Mouse (Mus musculus) kidney, adult 2 months (tissue): ENCODE results near the gene Chek1. TPM values are rescaled to one million over a fixed set of nuclear protein-coding genes. Genes with fewer than 3 reads are reported as not detected.
A peak's percentile ranks its signal among the peaks of the same experiment; 100 is the strongest.

Source experiments
- DNase-seq: peaks from one replicate; pipeline ENCODE4 v3.0.0; 2021
- H3K27ac ChIP-seq: fragments of 200-500 bp; 2 replicates; pipeline ENCODE4 v1.5.1; 2012; ENCODE audit warnings: low read depth, low read length, control low read depth, inconsistent platforms; ENCODE audit not compliant: insufficient read depth
- H3K27me3 ChIP-seq: fragments of 200-500 bp; replicated peaks from 2 replicates; pipeline ENCODE4 v1.6.1; 2012; ENCODE audit warnings: mild to moderate bottlenecking, moderate library complexity, low read length, inconsistent platforms; ENCODE audit not compliant: control insufficient read depth, insufficient read depth
- H3K36me3 ChIP-seq: fragments of 200-500 bp; 2 replicates; pipeline ENCODE4 v1.6.1; 2012; ENCODE audit warnings: mild to moderate bottlenecking, moderate library complexity, low read length, inconsistent platforms; ENCODE audit not compliant: control insufficient read depth, insufficient read depth
- H3K4me1 ChIP-seq: fragments of 200-500 bp; 2 replicates; pipeline ENCODE4 v1.6.1; 2011; ENCODE audit warnings: low read length; ENCODE audit not compliant: control insufficient read depth, insufficient read depth
- H3K4me3 ChIP-seq: fragments of 200-500 bp; 2 replicates; pipeline ENCODE4 v1.5.1; 2011; ENCODE audit warnings: mild to moderate bottlenecking, low read depth, low read length, control low read depth; ENCODE audit not compliant: insufficient read depth
- CTCF ChIP-seq: fragments of 200-500 bp; conservative IDR thresholded peaks from 2 replicates; pipeline ENCODE4 v1.5.1; 2011; ENCODE audit warnings: low read depth, mild to moderate bottlenecking, control low read depth, low read length, moderate library complexity, mixed read lengths; ENCODE audit not compliant: insufficient read depth, insufficient read length
- POLR2A ChIP-seq: fragments of 200-500 bp; IDR thresholded peaks from one replicate; pipeline ENCODE4 v1.6.1; 2011; ENCODE audit warnings: low read depth, low read length, control low read depth
- WGBS: fragments of 180-500 bp; shearing (Covaris S2); methylation state at CpG from one replicate; pipeline ENCODE4 v1.1.7; 2018; 5-methylcytosine and 5-hydroxymethylcytosine counted together
- polyA plus RNA-seq: library from polyadenylated mRNA; depleted of rRNA; stranded (reverse); fragments of >200 nt; gene quantifications from 2 replicates; pipeline ENCODE4 v1.2.3, GENCODE M21; 2012; rRNA removed

The Chek1 gene
- polyA plus RNA-seq: 0.11 and 0.20 TPM in 2 replicates

DNA sequence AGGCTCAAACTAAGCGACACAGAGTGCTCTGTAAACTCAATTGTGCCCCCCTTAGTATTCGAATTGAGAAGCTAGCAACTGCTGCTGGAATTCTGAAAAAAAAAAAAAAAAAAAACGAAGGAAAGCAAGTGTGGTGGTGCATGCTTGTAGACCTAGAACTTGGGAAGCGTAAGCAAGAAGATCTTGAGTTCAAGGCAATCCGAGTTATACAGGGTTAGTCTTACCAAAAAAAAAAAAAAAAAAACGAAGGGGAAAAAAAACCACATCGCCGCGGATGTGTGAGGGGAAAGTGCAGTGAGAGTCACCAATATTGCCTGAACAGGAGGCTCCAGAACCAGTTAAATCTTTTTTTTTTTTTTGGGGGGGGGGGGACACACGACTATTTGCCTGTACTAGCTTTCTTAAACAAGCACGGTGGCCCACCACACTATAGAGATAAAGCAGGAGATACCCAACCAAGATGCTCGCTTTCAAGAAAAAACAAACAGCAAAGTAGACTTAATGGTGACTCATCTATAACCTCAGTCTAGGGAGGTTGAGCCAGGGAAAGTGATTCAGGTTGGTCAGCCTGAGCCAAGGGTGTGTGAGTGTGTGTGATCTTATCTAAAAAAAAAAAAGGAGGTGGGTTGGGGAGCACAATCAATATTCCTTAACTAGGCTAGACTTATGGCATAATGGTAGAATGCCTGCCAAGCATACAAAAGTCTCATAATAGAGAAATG lies at the start of gene Chek1:
TSS of gene Chek1 (minus strand) at position 32 of the 722 bp plus-strand sequence.
- Histone ChIP-seq H3K27ac (peak within 1 kb of the TSS; percentile 45), H3K4me3 (peak within 1 kb of the TSS; percentile 75), H3K4me1 (peaks cover 2% of the 10 kb centered on the region; the same call in 1 of the 2 replicates), H3K36me3 (no peaks in the 10 kb centered on the region), H3K27me3 (no peaks in the 10 kb centered on the region)
- WGBS: 4% methylated on average over 12 of the region's 12 CpGs
- no peak for DNase-seq
- TF ChIP-seq CTCF (no peak), POLR2A (no peak)

DNA sequence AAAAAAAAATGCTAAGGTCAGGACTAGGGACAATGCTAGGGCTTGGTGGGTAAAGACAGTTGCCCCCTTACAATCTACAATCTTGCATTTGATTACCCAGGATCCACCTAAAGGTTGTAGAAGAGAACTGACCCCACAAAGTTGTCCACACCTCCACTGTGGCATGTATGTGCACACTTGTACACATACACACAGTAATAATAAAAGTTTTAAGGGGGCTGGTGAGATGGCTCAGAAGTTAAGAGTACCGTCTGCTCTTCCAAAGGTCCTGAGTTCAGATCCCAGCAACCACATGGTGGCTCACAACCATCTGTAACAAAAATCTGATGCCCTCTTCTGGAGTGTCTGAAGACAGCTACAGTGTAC lies 42.2 kb upstream of the Chek1 start:
- H3K27ac ChIP-seq: no peak overlapping the region

DNA sequence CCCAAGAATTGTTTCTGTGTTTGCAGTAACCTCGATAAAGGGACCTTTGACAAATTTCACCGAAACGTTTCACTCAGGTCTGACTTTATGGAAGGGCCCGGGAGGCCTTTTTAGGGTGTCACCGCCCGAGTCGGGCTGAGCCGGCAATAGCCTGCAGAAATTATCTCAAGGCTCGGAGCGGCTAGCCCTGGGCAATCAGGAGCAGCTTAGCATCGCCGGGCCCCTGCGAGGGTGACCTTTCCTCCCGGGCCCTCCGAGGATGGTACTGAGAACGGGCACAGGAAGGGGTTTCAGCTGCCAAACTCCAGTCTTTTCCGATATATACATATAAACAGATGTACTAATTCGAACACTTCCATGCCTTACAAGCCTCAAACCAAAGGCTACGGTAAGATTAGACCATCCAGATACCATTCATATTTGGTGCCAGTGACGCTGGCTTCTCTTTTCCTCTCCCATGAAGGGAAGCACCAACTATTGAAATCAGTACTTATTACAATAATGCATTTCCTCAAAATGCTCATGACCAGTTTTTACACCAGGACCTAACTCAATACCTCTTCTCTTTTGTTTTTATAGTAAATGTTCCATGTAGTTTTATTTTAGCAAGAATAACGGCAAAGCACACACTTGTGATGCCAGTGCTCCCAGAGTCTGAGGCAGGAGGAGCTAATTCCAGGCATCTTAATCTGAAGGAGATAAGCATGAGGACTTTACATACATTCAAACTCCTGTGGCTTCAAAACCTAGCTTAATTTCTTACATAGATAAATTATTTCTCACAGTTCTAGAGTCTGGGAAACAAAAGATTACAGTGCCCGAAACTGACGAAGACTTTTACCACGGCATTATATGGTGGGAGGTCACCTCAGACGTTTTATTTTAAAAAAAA lies 41.5 kb upstream of the Chek1 start:
- TF ChIP-seq CTCF (no peak), POLR2A (no peak)
- H3K27me3 ChIP-seq: no peaks in the 10 kb centered on the region
- peak overlapping the region; percentile 95 for H3K4me3 ChIP-seq
- peaks cover 3% of the 10 kb centered on the region; the same call in 1 of the 2 replicates for H3K4me1 ChIP-seq
- 8% methylated on average over 25 of the region's 25 CpGs for WGBS
- H3K27ac ChIP-seq: peak overlapping the region; percentile 84
- H3K36me3 ChIP-seq: peaks cover 1% of the 10 kb centered on the region
- no peak for DNase-seq

More for the DNA sequence above, 42.2 kb upstream of the Chek1 start:
- Histone ChIP-seq H3K36me3 (no peaks in the 10 kb centered on the region; the same call in 1 of the 2 replicates), H3K4me1 (peaks cover 3% of the 10 kb centered on the region; the same call in 1 of the 2 replicates), H3K27me3 (no peaks in the 10 kb centered on the region), H3K4me3 (no peak overlapping the region; the same call in 1 of the 2 replicates)
- no peak for DNase-seq
- TF ChIP-seq CTCF: no peak
- no peak for TF ChIP-seq POLR2A
- WGBS: 90% methylated on average over 1 of the region's 1 CpGs

DNA sequence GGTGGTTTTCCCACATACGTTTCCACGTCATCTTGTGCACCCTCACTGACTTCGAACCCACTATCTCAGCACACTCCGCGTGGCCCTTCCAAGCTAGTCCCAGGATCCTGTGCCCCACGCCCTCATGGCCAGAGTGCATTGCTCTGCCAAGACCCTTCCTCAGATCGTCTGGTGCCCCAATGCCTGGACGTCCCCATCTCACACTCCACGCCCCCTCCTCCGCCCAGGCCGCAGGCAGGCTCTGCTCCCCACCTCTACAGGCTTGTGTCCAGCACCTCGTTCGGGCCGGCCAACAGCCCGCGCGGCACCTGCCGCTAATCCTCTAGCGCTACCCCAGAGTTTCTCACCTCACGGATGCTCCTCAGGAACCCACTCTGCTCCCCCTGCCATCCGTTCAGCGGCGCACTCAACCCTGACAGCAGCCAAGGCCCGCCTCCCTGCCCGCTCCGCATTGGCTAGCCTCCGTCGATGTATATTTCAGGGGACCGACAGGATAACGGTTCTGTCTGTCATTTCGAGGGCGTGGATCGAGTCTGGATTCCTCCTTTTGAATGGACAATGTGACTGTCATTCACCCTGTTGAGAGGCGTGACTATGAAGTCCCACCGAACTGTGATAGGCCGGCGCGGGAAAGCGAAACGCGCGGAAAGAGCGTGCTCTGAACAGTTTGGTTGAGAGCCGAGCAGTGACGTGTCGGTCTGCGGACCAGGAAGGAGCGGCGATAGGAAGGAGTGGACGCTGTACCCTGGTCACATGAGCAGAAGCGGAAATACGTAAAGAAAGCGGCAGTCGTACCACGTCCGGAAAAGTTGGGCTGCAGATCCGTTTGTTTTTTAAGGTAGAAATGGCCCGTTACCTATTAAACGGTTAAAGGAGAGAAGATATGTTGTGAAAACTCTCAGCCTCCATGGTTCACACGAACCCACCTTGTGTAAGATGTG lies 40.6 kb upstream of the Chek1 start, which contains the start of gene Stt3a:
TSS of gene Stt3a (minus strand) at position 477 of the 941 bp plus-strand sequence.
- Histone ChIP-seq H3K4me1 (peaks cover 3% of the 10 kb centered on the region; the same call in 1 of the 2 replicates), H3K4me3 (peak within 1 kb of the TSS; percentile 95), H3K36me3 (peaks cover 2% of the 10 kb centered on the region), H3K27me3 (no peaks in the 10 kb centered on the region), H3K27ac (peak within 1 kb of the TSS; percentile 84)
- peak; percentile 100 for DNase-seq
- under 1% methylated on average over 60 of the region's 60 CpGs for WGBS
- TF ChIP-seq CTCF (no peak), POLR2A (peak; percentile 15)

DNA sequence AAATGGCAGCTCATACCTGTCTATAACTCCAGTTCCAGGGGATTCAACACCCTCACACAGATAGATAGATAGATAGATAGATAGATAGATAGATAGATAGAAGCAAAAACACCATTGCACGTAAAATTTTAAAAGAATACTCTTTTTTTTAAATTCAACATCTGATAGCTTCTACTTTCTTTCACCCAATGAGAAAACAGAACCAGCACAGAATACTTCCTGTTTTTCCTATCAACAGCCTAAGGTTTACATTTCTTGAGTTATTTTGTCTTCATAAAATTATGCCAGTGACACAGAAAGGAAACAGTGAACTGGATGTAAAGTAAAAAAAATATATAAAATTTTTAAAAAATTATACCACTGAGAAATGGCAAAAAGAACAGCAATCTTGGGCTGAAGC lies 37.5 kb upstream of the Chek1 start:
- Histone ChIP-seq H3K27ac (no peak overlapping the region), H3K36me3 (peaks cover 7% of the 10 kb centered on the region), H3K27me3 (no peaks in the 10 kb centered on the region), H3K4me3 (no peak overlapping the region), H3K4me1 (peaks cover 3% of the 10 kb centered on the region; the same call in 1 of the 2 replicates)
- TF ChIP-seq POLR2A: no peak
- TF ChIP-seq CTCF: no peak
- WGBS: 95% methylated on average over 1 of the region's 1 CpGs
- no peak for DNase-seq

DNA sequence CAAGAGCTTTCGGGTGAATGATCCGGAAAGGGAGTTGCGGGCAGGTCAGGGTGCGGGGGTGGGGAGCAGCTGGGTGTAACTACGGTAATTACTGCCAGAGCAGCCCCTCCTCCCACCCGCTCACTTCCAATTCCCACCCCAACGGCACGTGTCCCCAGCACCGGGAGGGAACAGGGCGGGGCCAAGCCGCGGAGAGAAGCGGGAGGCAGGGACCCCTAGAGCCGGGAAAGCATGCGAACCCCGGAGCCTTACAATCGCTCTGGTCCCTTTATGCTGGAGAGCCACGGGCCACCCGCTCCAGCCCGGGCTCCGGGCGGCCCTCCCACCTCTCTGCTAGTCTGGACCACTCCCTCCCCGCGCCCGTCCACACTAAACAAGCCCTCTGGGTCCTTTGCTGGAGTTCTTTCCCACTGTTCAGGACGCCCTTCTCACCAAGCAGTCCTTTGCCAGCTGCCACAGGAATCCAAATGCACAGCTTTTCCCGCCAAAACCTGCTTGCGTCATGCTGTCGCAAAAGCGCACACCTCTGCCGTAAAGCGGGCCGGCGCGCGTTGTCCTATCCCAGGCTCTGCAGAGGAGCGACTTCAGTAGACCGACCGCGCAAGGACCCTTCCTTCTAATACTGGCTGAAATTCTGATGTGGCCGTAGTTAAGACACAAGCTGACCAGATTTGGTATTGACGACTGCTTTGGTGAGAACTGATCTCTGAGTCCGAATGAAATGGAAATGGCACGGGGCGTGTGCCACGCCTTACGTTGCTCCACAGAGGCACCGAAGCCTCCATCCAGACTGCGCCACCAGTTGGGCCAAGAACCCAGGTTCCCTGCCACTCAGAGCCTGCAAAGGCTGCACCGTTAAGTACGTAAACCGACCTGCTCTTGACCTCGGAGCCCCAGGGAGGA lies 483 bp downstream of the Chek1 start:
- Histone ChIP-seq H3K27ac (peak overlapping the region; percentile 45), H3K27me3 (no peaks in the 10 kb centered on the region), H3K4me1 (peaks cover 2% of the 10 kb centered on the region; the same call in 1 of the 2 replicates), H3K4me3 (peak overlapping the region; percentile 75), H3K36me3 (no peaks in the 10 kb centered on the region)
- WGBS: under 1% methylated on average over 48 of the region's 53 CpGs
- TF ChIP-seq CTCF: no peak
- peak; percentile 70 for TF ChIP-seq POLR2A
- DNase-seq: peak; percentile 95
